Mouse (Mus musculus) hindbrain, embryonic 13.5 days (tissue): ENCODE measurements around the gene Mphosph10. TPM values are rescaled to one million over a fixed set of nuclear protein-coding genes. Genes with fewer than 3 reads are reported as not detected.

Experiments
- ATAC-seq: fragments of 200-750 bp; cut with Nextera tagmentation; 2 replicates; pipeline ENCODE4 v1.8.0; 2017; ENCODE audit warnings: moderate TSS enrichment; ENCODE audit not compliant: low FRiP score
- H3K27ac ChIP-seq: fragments of 300-500 bp; sonication (generic); 2 replicates; pipeline ENCODE4 v1.5.1; 2015; ENCODE audit warnings: inconsistent platforms, mild to moderate bottlenecking, moderate library complexity
- H3K27me3 ChIP-seq: fragments of 300-500 bp; sonication (generic); 2 replicates; pipeline ENCODE4 v1.6.1; 2015; ENCODE audit warnings: mild to moderate bottlenecking, inconsistent platforms
- H3K36me3 ChIP-seq: fragments of 300-500 bp; sonication (generic); 2 replicates; pipeline ENCODE4 v1.6.1; 2015; ENCODE audit warnings: mild to moderate bottlenecking, inconsistent platforms
- H3K4me1 ChIP-seq: fragments of 300-500 bp; sonication (generic); replicated peaks from 2 replicates; pipeline ENCODE4 v1.6.1; 2015; ENCODE audit warnings: inconsistent platforms
- H3K4me2 ChIP-seq: fragments of 300-500 bp; sonication (generic); 2 replicates; pipeline ENCODE4 v1.6.1; 2015; ENCODE audit warnings: inconsistent platforms, mild to moderate bottlenecking, moderate library complexity
- H3K4me3 ChIP-seq: fragments of 300-500 bp; sonication (generic); 2 replicates; pipeline ENCODE4 v1.5.1; 2015; ENCODE audit warnings: mild to moderate bottlenecking, inconsistent platforms
- H3K9ac ChIP-seq: fragments of 300-500 bp; sonication (generic); 2 replicates; pipeline ENCODE4 v1.6.1; 2015; ENCODE audit warnings: mild to moderate bottlenecking, inconsistent platforms
- H3K9me3 ChIP-seq: fragments of 300-500 bp; sonication (generic); 2 replicates; pipeline ENCODE4 v1.6.1; 2016; ENCODE audit warnings: inconsistent platforms
- WGBS: fragments of 180-500 bp; shearing (Covaris S2); methylation state at CpG from one replicate; pipeline ENCODE4 v1.1.7; 2015; 5-methylcytosine and 5-hydroxymethylcytosine counted together
- polyA plus RNA-seq: library from polyadenylated mRNA; unstranded; fragments of >200 nt; fragmentation: Nextera tagmentation; extraction: Ambion mirVana; gene quantifications from 2 replicates; pipeline ENCODE4 v1.2.1, GENCODE M21; 2015

Gene Mphosph10
- polyA plus RNA-seq, 1 experiment from 2014 or later = 27.9 TPM

GRCm38 (mm10) chr7:64371940-64372878 is 19.9 kb downstream of the Mphosph10 start:
- Histone ChIP-seq H3K9me3 (no peaks in the 10 kb centered on the region), H3K4me1 (peaks cover 16% of the 10 kb centered on the region), H3K4me2 (no peak overlapping the region), H3K27me3 (no peaks in the 10 kb centered on the region), H3K9ac (no peak overlapping the region), H3K27ac (no peak overlapping the region), H3K4me3 (no peak overlapping the region), H3K36me3 (peaks cover 33% of the 10 kb centered on the region)
- no peak for ATAC-seq
- WGBS = 90% methylated on average over 23 of the region's 23 CpGs

- Histone ChIP-seq H3K9me3 (no peaks in the 10 kb centered on the region), H3K9ac (no peak overlapping the region), H3K27ac (no peak overlapping the region), H3K36me3 (peaks cover 45% of the 10 kb centered on the region), H3K4me2 (no peak overlapping the region), H3K4me3 (no peak overlapping the region), H3K4me1 (peaks cover 16% of the 10 kb centered on the region), H3K27me3 (no peaks in the 10 kb centered on the region)
- no peak for ATAC-seq
- 90% methylated on average over 6 of the region's 6 CpGs for WGBS
These were observed 22.2 kb downstream of the Mphosph10 start for GRCm38 (mm10) chr7:64369841-64370240.

DNA sequence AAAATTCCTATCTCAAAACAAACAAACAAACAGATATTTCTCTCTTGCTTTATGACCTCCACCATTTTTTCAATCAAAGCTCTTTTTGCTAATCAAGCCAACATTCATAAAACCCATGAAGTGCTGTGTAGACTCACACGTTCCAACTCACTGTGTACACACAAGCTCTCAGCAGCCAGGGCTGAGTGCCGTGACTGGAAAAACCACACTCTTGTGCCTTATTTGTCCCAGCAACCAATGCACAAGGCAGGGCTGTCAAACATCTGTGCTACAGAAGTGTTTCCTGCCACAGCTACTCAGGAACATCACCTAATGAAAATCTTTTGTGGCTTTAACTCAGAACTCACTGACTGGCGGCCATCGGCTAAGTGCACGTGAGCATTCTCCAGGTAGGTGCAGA is 26.2 kb downstream of the Mphosph10 start:
- no peaks in the 10 kb centered on the region for H3K9me3 ChIP-seq
- ATAC-seq = no peak
- no peak overlapping the region for H3K27ac ChIP-seq
- H3K4me3 ChIP-seq = no peak overlapping the region
- no peak overlapping the region for H3K4me2 ChIP-seq
- peaks cover 80% of the 10 kb centered on the region for H3K36me3 ChIP-seq
- no peaks in the 10 kb centered on the region for H3K27me3 ChIP-seq
- 96% methylated on average over 5 of the region's 5 CpGs for WGBS
- no peaks in the 10 kb centered on the region for H3K4me1 ChIP-seq
- no peak overlapping the region for H3K9ac ChIP-seq

GRCm38 (mm10) chr7:64360586-64360945 is 31.5 kb downstream of the Mphosph10 start:
- Histone ChIP-seq H3K9ac (no peak overlapping the region), H3K36me3 (peaks cover 81% of the 10 kb centered on the region), H3K27ac (peak overlapping the region; percentile 66), H3K4me3 (no peak overlapping the region), H3K9me3 (no peaks in the 10 kb centered on the region), H3K27me3 (no peaks in the 10 kb centered on the region), H3K4me1 (no peaks in the 10 kb centered on the region), H3K4me2 (no peak overlapping the region)
- WGBS = 51% methylated on average over 3 of the region's 3 CpGs
- no peak; the same call in 1 of the 2 replicates for ATAC-seq

GRCm38 (mm10) chr7:64359943-64360585 is 32.0 kb downstream of the Mphosph10 start:
- H3K4me3 ChIP-seq = no peak overlapping the region
- H3K4me1 ChIP-seq = no peaks in the 10 kb centered on the region
- peak overlapping the region; percentile 66; the same call in 1 of the 2 replicates for H3K27ac ChIP-seq
- peaks cover 77% of the 10 kb centered on the region for H3K36me3 ChIP-seq
- H3K9me3 ChIP-seq = no peaks in the 10 kb centered on the region
- no peaks in the 10 kb centered on the region for H3K27me3 ChIP-seq
- no peak for ATAC-seq
- no peak overlapping the region for H3K4me2 ChIP-seq
- 87% methylated on average over 20 of the region's 20 CpGs for WGBS
- H3K9ac ChIP-seq = no peak overlapping the region

DNA sequence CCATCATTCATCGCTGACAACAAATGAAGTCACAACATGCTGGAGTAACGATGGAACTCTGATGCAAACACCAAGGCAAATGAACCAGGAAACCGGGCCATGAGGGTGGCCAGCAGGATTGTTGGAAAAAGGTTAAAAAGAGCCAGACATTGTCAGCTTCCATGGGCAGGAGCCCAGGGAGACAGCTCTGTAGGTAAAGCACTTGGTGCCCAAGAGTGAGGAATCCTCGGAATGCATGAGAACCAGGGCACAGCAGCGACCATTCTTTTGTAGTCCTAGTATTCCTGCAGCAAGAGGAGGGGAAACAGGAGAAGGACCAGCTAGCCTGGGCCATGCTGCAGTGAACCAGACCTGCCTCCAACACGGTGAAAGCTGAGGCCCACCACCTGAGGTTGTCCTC is 33.4 kb downstream of the Mphosph10 start:
- Histone ChIP-seq H3K36me3 (peaks cover 66% of the 10 kb centered on the region), H3K9ac (no peak overlapping the region), H3K27me3 (no peaks in the 10 kb centered on the region), H3K27ac (no peak overlapping the region), H3K4me1 (peaks cover 8% of the 10 kb centered on the region), H3K9me3 (no peaks in the 10 kb centered on the region), H3K4me3 (no peak overlapping the region), H3K4me2 (no peak overlapping the region)
- 80% methylated on average over 6 of the region's 6 CpGs for WGBS
- ATAC-seq = no peak

GRCm38 (mm10) chr7:64357405-64357804 is 34.7 kb downstream of the Mphosph10 start:
- 85% methylated on average over 9 of the region's 9 CpGs for WGBS
- ATAC-seq = no peak
- peaks cover 8% of the 10 kb centered on the region for H3K4me1 ChIP-seq

DNA sequence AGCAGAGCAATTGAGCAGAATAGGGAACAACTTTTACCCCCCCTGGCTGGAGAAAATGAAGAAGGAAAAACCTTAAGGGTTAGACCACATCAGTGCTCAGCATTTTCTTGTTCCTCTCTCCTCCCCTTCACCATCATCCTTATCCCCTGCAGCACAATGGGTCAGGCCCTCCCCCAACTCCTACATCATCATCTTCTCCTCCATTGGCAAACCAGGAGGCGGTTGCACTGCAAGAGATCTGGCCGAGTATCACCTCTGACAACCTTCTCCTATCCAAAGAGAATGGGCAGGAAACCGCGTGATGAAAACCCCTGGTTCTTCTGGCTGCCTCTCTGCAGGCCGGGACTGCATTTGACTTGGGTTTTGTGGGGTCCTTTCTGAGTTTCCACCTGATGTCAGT is 35.4 kb downstream of the Mphosph10 start:
- Histone ChIP-seq H3K4me2 (no peak overlapping the region), H3K4me1 (peaks cover 11% of the 10 kb centered on the region), H3K27ac (no peak overlapping the region), H3K9me3 (no peaks in the 10 kb centered on the region), H3K4me3 (no peak overlapping the region), H3K36me3 (peaks cover 66% of the 10 kb centered on the region), H3K9ac (no peak overlapping the region), H3K27me3 (no peaks in the 10 kb centered on the region)
- ATAC-seq = no peak
- WGBS = 90% methylated on average over 5 of the region's 5 CpGs

More at GRCm38 (mm10) chr7:64357405-64357804, 34.7 kb downstream of the Mphosph10 start:
- Histone ChIP-seq H3K36me3 (peaks cover 66% of the 10 kb centered on the region), H3K4me3 (no peak overlapping the region), H3K27me3 (no peaks in the 10 kb centered on the region), H3K27ac (no peak overlapping the region), H3K4me2 (no peak overlapping the region), H3K9ac (no peak overlapping the region), H3K9me3 (no peaks in the 10 kb centered on the region)

DNA sequence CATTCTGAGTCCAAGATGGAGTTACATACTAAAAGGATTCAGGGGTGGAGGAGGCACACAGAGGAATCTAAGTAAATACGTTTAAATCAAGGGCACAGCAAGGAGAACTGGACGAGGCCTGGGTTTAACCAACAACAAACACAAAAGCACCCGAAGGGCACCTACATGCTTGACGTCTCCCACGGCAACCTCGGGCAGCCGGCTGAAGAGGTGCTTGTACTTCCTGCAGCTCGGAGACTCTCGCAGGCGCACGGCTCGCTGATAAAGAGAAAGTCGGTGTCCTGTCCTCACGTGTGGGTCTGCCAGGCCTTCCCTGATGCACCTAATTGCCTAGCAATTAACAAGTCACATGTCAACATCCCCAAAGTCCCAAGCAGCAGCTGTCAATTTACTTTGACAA is 37.9 kb downstream of the Mphosph10 start:
- H3K27ac ChIP-seq = no peak overlapping the region

DNA sequence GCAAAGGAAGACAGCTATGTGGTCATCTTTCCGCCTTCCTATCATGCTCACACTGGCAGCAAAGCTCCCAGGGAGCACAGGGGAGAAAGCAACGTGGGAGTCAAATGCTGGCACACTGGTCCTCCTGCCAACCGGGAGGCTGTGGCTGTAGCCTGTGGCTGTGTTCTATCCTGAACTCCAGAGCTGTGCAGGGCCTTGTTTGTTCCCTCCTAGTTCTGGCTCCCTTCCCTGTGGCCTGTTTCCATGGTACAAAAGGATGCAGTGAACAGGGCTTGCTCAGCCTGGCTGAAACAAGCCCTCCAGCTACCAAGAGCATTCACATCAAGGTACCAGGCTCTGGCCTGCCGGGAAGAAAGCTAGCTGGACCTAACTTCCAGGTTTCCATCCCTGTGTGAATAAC is 41.0 kb downstream of the Mphosph10 start:
- H3K4me3 ChIP-seq = no peak overlapping the region
- no peaks in the 10 kb centered on the region for H3K27me3 ChIP-seq
- 0 out of 2 replicates have a peak overlapping the region, but pooled peaks have one; percentile 24 for H3K9ac ChIP-seq
- no peak overlapping the region for H3K4me2 ChIP-seq
- WGBS = 73% methylated on average over 4 of the region's 4 CpGs
- ATAC-seq = peak; percentile 74; the same call in 1 of the 2 replicates
- peaks cover 54% of the 10 kb centered on the region for H3K36me3 ChIP-seq
- H3K9me3 ChIP-seq = no peaks in the 10 kb centered on the region
- peak overlapping the region; percentile 79 for H3K27ac ChIP-seq
- H3K4me1 ChIP-seq = peaks cover 31% of the 10 kb centered on the region

More for the DNA sequence above, 37.9 kb downstream of the Mphosph10 start:
- no peak overlapping the region for H3K4me2 ChIP-seq
- ATAC-seq = no peak
- WGBS = 35% methylated on average over 14 of the region's 14 CpGs
- H3K9ac ChIP-seq = no peak overlapping the region
- H3K9me3 ChIP-seq = no peaks in the 10 kb centered on the region
- H3K27me3 ChIP-seq = no peaks in the 10 kb centered on the region
- H3K4me1 ChIP-seq = peaks cover 30% of the 10 kb centered on the region
- H3K36me3 ChIP-seq = peaks cover 62% of the 10 kb centered on the region
- no peak overlapping the region for H3K4me3 ChIP-seq

GRCm38 (mm10) chr7:64349147-64349861 is 42.8 kb downstream of the Mphosph10 start:
- 79% methylated on average over 15 of the region's 15 CpGs for WGBS
- Histone ChIP-seq H3K36me3 (peaks cover 57% of the 10 kb centered on the region), H3K4me3 (no peak overlapping the region), H3K9ac (no peak overlapping the region), H3K4me2 (no peak overlapping the region), H3K9me3 (no peaks in the 10 kb centered on the region), H3K4me1 (peaks cover 24% of the 10 kb centered on the region), H3K27ac (0 out of 2 replicates have a peak overlapping the region, but pooled peaks have one; percentile 44), H3K27me3 (no peaks in the 10 kb centered on the region)
- no peak for ATAC-seq

DNA sequence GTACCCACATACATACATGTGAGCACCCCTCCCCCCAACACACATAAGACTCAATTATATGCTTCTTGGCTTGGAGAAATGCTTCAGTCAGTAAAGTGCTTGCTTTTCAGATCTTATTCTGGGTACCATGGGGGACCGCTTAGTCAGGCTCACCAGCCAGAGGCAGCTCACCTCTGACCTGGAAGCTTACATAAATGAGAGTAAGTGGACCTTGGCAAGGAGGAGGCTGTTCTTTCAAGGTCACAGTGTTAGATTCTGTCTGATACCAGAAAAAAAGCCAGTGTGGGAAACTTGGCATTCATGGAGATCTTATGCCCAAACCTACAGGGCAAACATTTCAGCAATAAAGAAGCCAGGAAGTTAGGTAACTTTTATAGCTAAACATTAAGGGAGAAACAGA is 44.3 kb downstream of the Mphosph10 start:
- no peak overlapping the region for H3K27ac ChIP-seq
- H3K4me2 ChIP-seq = no peak overlapping the region
- H3K4me3 ChIP-seq = no peak overlapping the region
- no peaks in the 10 kb centered on the region for H3K9me3 ChIP-seq
- no peak overlapping the region for H3K9ac ChIP-seq
- peaks cover 23% of the 10 kb centered on the region for H3K4me1 ChIP-seq
- 98% methylated on average over 1 of the region's 1 CpGs for WGBS
- peaks cover 46% of the 10 kb centered on the region for H3K36me3 ChIP-seq
- no peaks in the 10 kb centered on the region for H3K27me3 ChIP-seq
- no peak for ATAC-seq
